Mouse (Mus musculus) brain, adult 2 months (tissue): Measurements from ENCODE around the gene Zfp969.
"Not testable (repeated sequence)": the region's sequence is repeated elsewhere in the genome, so short reads cannot be mapped to it uniquely, and the experiment has no call there.

Source experiments
- DNase-seq: peaks from one replicate; pipeline ENCODE4 v3.0.0; 2011; ENCODE audit warnings: low read depth, low spot score

The Zfp969 gene

DNA sequence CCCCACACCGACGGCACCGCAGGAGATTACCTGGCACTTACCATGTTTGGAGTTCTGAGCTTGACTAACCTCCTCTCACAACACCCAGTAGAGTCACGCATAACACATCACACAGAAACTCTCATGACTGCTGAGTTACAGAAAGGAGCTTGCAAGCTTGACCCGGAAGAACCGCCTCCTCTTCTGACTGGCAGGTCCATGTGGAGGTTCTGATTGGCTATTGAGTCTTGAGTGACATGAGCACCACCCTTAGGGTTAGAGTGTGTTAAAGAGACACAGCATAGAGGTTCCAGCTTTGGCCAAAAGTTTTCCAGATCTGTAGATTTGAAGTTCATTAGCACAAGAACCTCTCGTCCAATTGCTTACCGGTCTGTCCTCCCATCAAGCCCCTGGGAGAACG lies at the start of gene Zfp969:
TSS of gene Zfp969 (minus strand) at position 101 of the 400 bp plus-strand sequence.
- DNase-seq, result not testable (repeated sequence)

DNA sequence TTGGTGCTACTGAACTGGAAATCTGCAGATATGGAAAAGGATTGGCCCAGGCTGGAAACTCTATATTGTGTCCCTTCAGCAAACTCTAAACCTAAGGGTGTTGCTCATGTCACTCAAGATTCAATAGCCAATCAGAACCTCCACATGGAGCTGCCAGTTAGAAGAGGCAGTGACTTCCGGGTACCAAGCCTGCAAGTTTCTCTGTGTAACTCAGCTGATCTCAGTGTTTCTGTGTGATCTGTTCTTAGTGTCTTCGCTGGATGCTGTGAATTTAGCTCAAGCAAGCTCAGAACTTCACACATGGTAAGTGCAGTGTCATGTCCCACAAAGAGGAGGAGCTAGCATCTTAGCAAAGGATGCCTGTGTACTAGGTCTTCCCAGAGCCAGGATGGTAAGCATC lies 37.8 kb upstream of the Zfp969 start, which contains the start of gene Gm2007:
TSS of gene Gm2007 (plus strand) at position 301 of the 400 bp plus-strand sequence.
- not testable (repeated sequence) for DNase-seq

DNA sequence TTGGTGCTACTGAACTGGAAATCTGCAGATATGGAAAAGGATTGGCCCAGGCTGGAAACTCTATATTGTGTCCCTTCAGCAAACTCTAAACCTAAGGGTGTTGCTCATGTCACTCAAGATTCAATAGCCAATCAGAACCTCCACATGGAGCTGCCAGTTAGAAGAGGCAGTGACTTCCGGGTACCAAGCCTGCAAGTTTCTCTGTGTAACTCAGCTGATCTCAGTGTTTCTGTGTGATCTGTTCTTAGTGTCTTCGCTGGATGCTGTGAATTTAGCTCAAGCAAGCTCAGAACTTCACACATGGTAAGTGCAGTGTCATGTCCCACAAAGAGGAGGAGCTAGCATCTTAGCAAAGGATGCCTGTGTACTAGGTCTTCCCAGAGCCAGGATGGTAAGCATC lies 59.8 kb downstream of the Zfp969 start, which contains the start of gene Gm11007:
TSS of gene Gm11007 (plus strand) at position 301 of the 400 bp plus-strand sequence.
- DNase-seq, result not testable (repeated sequence)
